Mouse (Mus musculus) embryonic facial prominence, embryonic 13.5 days (tissue): ENCODE results near the gene Olfr651. TPM values are rescaled to one million over a fixed set of nuclear protein-coding genes. Genes with fewer than 3 reads are reported as not detected.

ENCODE experiments used
- ATAC-seq: fragments of 200-750 bp; cut with Nextera tagmentation; 2 replicates; pipeline ENCODE4 v1.8.0; 2017; ENCODE audit warnings: low read depth; ENCODE audit not compliant: insufficient number of reproducible peaks, insufficient read depth, low FRiP score, low TSS enrichment
- H3K27ac ChIP-seq: fragments of 300-500 bp; sonication (generic); 2 replicates; pipeline ENCODE4 v1.5.1; 2015; ENCODE audit warnings: moderate library complexity, mild to moderate bottlenecking, inconsistent platforms
- H3K27me3 ChIP-seq: fragments of 300-500 bp; sonication (generic); 2 replicates; pipeline ENCODE4 v1.6.1; 2015; ENCODE audit warnings: mild to moderate bottlenecking, inconsistent platforms
- H3K36me3 ChIP-seq: fragments of 300-500 bp; sonication (generic); 2 replicates; pipeline ENCODE4 v1.6.1; 2015; ENCODE audit warnings: mild to moderate bottlenecking, inconsistent platforms
- H3K4me1 ChIP-seq: fragments of 300-500 bp; sonication (generic); 2 replicates; pipeline ENCODE4 v1.6.1; 2015; ENCODE audit warnings: inconsistent platforms
- H3K4me2 ChIP-seq: fragments of 300-500 bp; sonication (generic); 2 replicates; pipeline ENCODE4 v1.6.1; 2015; ENCODE audit warnings: moderate library complexity, mild to moderate bottlenecking, inconsistent platforms
- H3K4me3 ChIP-seq: fragments of 300-500 bp; sonication (generic); 2 replicates; pipeline ENCODE4 v1.5.1; 2015; ENCODE audit warnings: mild to moderate bottlenecking, inconsistent platforms
- H3K9ac ChIP-seq: fragments of 300-500 bp; sonication (generic); 2 replicates; pipeline ENCODE4 v1.6.1; 2015; ENCODE audit warnings: mild to moderate bottlenecking, inconsistent platforms
- H3K9me3 ChIP-seq: fragments of 300-500 bp; sonication (generic); 2 replicates; pipeline ENCODE4 v1.6.1; 2016; ENCODE audit warnings: inconsistent platforms
- WGBS: fragments of 180-500 bp; shearing (Covaris S2); methylation state at CpG from one replicate; pipeline ENCODE4 v1.1.7; 2015; ENCODE audit warnings: mixed read lengths; 5-methylcytosine and 5-hydroxymethylcytosine counted together
- polyA plus RNA-seq: library from polyadenylated mRNA; unstranded; fragments of >200 nt; fragmentation: Nextera tagmentation; extraction: Ambion mirVana; gene quantifications from 2 replicates; pipeline ENCODE4 v1.2.1, GENCODE M21; 2015

The Olfr651 gene
- polyA plus RNA-seq, 1 experiment from 2014 or later = not detected

GRCm38 (mm10) chr7:104603173-104603572 lies 53.2 kb downstream of the Olfr651 start:
- ATAC-seq = no peak
- 4% methylated on average over 3 of the region's 3 CpGs for WGBS
- H3K4me3 ChIP-seq = no peak overlapping the region
- no peaks in the 10 kb centered on the region for H3K36me3 ChIP-seq
- no peaks in the 10 kb centered on the region for H3K9me3 ChIP-seq
- H3K9ac ChIP-seq = no peak overlapping the region
- H3K27me3 ChIP-seq = no peaks in the 10 kb centered on the region
- no peak overlapping the region for H3K27ac ChIP-seq
- no peaks in the 10 kb centered on the region for H3K4me1 ChIP-seq
- H3K4me2 ChIP-seq = no peak overlapping the region

Other genes starting within 250 kb of the Olfr651 start
- gene Trim12a, start 234.7 kb upstream of the Olfr651 start, polyA plus RNA-seq = 7.1 and 7.2 TPM in 2 replicates
- not detected in 2 replicates for gene Trim34b, start 220.7 kb upstream of the Olfr651 start, polyA plus RNA-seq
- gene Trim12c, start 196.8 kb upstream of the Olfr651 start, polyA plus RNA-seq = 2.7 and 3.1 TPM in 2 replicates
- not detected in 2 replicates for gene Trim30b, start 180.2 kb upstream of the Olfr651 start, polyA plus RNA-seq
- 0.20 TPM in 1 of 2 replicates, not detected in the other for gene Trim30c, start 149.3 kb upstream of the Olfr651 start, polyA plus RNA-seq
- 0.85 and 1.1 TPM in 2 replicates for gene Trim30a, start 84.9 kb upstream of the Olfr651 start, polyA plus RNA-seq
- gene Trim30d, start 42.3 kb upstream of the Olfr651 start, polyA plus RNA-seq = 0.31 and 0.77 TPM in 2 replicates
- 0.04 and 0.11 TPM in 2 replicates for gene Olfr652, start 10.8 kb downstream of the Olfr651 start, polyA plus RNA-seq
- 0.06 and 0.33 TPM in 2 replicates for gene Olfr653, start 27.2 kb downstream of the Olfr651 start, polyA plus RNA-seq
- not detected in 2 replicates for gene Olfr654, start 36.9 kb downstream of the Olfr651 start, polyA plus RNA-seq
- gene Olfr655, start 51.6 kb downstream of the Olfr651 start, polyA plus RNA-seq = 0.22 TPM in 1 of 2 replicates, not detected in the other
- gene Olfr656, start 63.8 kb downstream of the Olfr651 start, polyA plus RNA-seq = not detected in 2 replicates
- gene Olfr657, start 74.7 kb downstream of the Olfr651 start, polyA plus RNA-seq = not detected in 2 replicates
- 0.08 TPM in 1 of 2 replicates, not detected in the other for gene Olfr658, start 97.2 kb downstream of the Olfr651 start, polyA plus RNA-seq
- gene Olfr659, start 116.6 kb downstream of the Olfr651 start, polyA plus RNA-seq = not detected in 2 replicates
- gene Olfr661, start 136.4 kb downstream of the Olfr651 start, polyA plus RNA-seq = not detected in 2 replicates
- gene Usp17le, start 227.3 kb downstream of the Olfr651 start, polyA plus RNA-seq = not detected in 2 replicates